Mouse (Mus musculus) midbrain, embryonic 14.5 days (tissue): ENCODE data around the gene Ubc. TPM values are rescaled to one million over a fixed set of nuclear protein-coding genes. Genes with fewer than 3 reads are reported as not detected.
"Not testable (repeated sequence)": the region's sequence is repeated elsewhere in the genome, so short reads cannot be mapped to it uniquely, and the experiment has no call there.

Experiments
- ATAC-seq: fragments of 200-750 bp; cut with Nextera tagmentation; 2 replicates; pipeline ENCODE4 v1.8.0; 2017; ENCODE audit warnings: moderate number of reproducible peaks, moderate library complexity; ENCODE audit not compliant: low FRiP score, low TSS enrichment
- DNase-seq: peaks from one replicate; pipeline ENCODE4 v3.0.0-alpha.2; 2015
- H3K27ac ChIP-seq: fragments of 300-500 bp; sonication (generic); replicated peaks from 2 replicates; pipeline ENCODE4 v1.5.1; 2014; ENCODE audit warnings: mild to moderate bottlenecking, low read depth, low read length, moderate library complexity
- H3K27me3 ChIP-seq: fragments of 300-500 bp; sonication (generic); 2 replicates; pipeline ENCODE4 v1.6.1; 2014; ENCODE audit warnings: low read length, control low read depth, mixed read lengths; ENCODE audit not compliant: control insufficient read depth, insufficient read depth
- H3K36me3 ChIP-seq: fragments of 300-500 bp; sonication (generic); 2 replicates; pipeline ENCODE4 v1.6.1; 2014; ENCODE audit warnings: low read length, control low read depth; ENCODE audit not compliant: control insufficient read depth, insufficient read depth
- H3K4me1 ChIP-seq: fragments of 300-500 bp; sonication (generic); 2 replicates; pipeline ENCODE4 v1.6.1; 2014; ENCODE audit warnings: mild to moderate bottlenecking, antibody characterized with exemption, low read length, control low read depth; ENCODE audit not compliant: control insufficient read depth, insufficient read depth
- H3K4me2 ChIP-seq: fragments of 300-500 bp; sonication (generic); 2 replicates; pipeline ENCODE4 v1.6.1; 2014; ENCODE audit warnings: mild to moderate bottlenecking, low read length, moderate library complexity
- H3K4me3 ChIP-seq: fragments of 300-500 bp; sonication (generic); replicated peaks from 2 replicates; pipeline ENCODE4 v1.5.1; 2014; ENCODE audit warnings: low read depth, low read length
- H3K9ac ChIP-seq: fragments of 300-500 bp; sonication (generic); replicated peaks from 2 replicates; pipeline ENCODE4 v1.6.1; 2014; ENCODE audit warnings: mild to moderate bottlenecking, low read length, moderate library complexity
- H3K9me3 ChIP-seq: fragments of 300-500 bp; sonication (generic); 2 replicates; pipeline ENCODE4 v1.6.1; 2016; ENCODE audit warnings: low read length, control low read depth, mixed read lengths; ENCODE audit not compliant: control insufficient read depth
- WGBS: fragments of 180-500 bp; shearing (Covaris S2); extraction: QIAGEN DNeasy Blood & Tissue Kit; methylation state at CpG from one replicate; pipeline ENCODE4 v1.1.7; 2014; 5-methylcytosine and 5-hydroxymethylcytosine counted together
- polyA plus RNA-seq: library from polyadenylated mRNA; unstranded; fragments of >200 nt; fragmentation: Nextera tagmentation; extraction: Ambion mirVana; gene quantifications from 2 replicates; pipeline ENCODE4 v1.2.1, GENCODE M21; 2014

Ubc gene
- 1,251 and 1,332 TPM in 2 replicates for polyA plus RNA-seq

DNA sequence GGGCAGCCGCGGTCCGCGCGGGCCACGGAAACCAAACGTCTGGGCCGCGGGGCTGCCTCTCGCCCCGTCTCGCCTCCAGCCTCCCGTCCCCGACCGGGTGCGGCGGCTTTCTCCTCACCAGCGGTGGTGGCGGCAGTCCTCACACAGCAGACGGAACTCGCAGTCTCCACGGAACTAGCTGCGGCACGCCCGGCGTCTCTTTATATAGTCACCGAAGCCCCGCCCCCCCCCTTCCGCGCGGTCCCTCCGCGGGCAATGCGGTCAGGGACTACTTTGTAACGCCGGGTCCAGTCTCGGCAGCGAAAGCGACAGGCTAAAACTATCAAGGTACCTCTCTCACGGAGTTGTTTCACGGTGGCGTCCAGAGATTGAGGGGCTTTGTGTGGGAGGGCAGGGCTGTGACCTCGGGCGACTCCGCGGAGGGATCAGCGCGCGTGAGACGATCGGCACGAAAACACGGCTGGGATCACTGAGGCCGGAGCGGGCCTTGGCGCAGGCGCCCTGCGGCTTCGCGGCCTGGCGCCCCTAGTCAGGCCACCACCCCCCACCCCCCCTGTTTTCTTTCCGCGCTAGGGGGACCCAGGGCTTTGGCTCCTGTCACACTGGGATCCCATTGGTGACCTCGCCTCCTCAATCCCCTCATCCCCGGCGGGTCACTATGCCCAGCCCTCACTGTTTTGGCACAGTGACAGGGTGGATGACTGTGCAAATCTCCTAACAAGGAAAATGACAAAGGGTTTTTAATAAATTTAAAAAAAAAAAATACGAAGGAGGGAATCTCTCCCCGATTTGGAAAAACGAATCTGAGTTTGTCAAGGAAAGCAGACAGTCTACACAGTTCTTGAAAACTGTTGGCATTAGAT lies at the start of gene Ubc:
Gene Ubc (minus strand): TSS at position 624 of the 863 bp plus-strand sequence.
- peaks cover 13% of the 10 kb centered on the region for H3K36me3 ChIP-seq
- H3K4me1 ChIP-seq, result peaks cover 43% of the 10 kb centered on the region
- DNase-seq (peak; percentile 94), ATAC-seq (peak; percentile 75)
- no peaks in the 10 kb centered on the region for H3K27me3 ChIP-seq
- peak within 1 kb of the TSS; percentile 100 for H3K4me3 ChIP-seq
- H3K27ac ChIP-seq, result peak within 1 kb of the TSS; percentile 100
- WGBS, result under 1% methylated on average over 68 of the region's 69 CpGs
- no peaks in the 10 kb centered on the region for H3K9me3 ChIP-seq
- peak within 1 kb of the TSS; percentile 98 for H3K9ac ChIP-seq
- peak within 1 kb of the TSS; percentile 100 for H3K4me2 ChIP-seq

GRCm38 (mm10) chr5:125434347-125434746 lies 44.3 kb upstream of the Ubc start:
- peaks cover 24% of the 10 kb centered on the region for H3K36me3 ChIP-seq
- H3K27ac ChIP-seq, result peak overlapping the region; percentile 75; the same call in 1 of the 2 replicates
- not testable (repeated sequence) for H3K9ac ChIP-seq, DNase-seq, ATAC-seq, H3K4me1 ChIP-seq, H3K9me3 ChIP-seq, H3K27me3 ChIP-seq
- WGBS, result 58% methylated on average over 15 of the region's 15 CpGs
- H3K4me2 ChIP-seq, result peak overlapping the region; percentile 88
- peak overlapping the region; percentile 79 for H3K4me3 ChIP-seq

- Histone ChIP-seq H3K27ac (peak within 1 kb of the TSS; percentile 75), H3K27me3 (no peaks in the 10 kb centered on the region), H3K4me1 (peaks cover 7% of the 10 kb centered on the region; the same call in 1 of the 2 replicates), H3K36me3 (peaks cover 29% of the 10 kb centered on the region), H3K9me3 (no peaks in the 10 kb centered on the region), H3K9ac (peak within 1 kb of the TSS; percentile 81), H3K4me2 (peak within 1 kb of the TSS; percentile 88), H3K4me3 (peak within 1 kb of the TSS; percentile 79)
- under 1% methylated on average over 46 of the region's 46 CpGs for WGBS
- ATAC-seq (peak; percentile 96), DNase-seq (peak; percentile 98)
Observed at GRCm38 (mm10) chr5:125433793-125434337, 43.9 kb upstream of the Ubc start, which contains the start of gene Dhx37. Gene Dhx37 (minus strand): TSS chr5:125434121.

- not testable (repeated sequence) for H3K9me3 ChIP-seq, DNase-seq, H3K4me1 ChIP-seq, H3K27me3 ChIP-seq, H3K9ac ChIP-seq, ATAC-seq, H3K27ac ChIP-seq, H3K4me3 ChIP-seq
- peaks cover 44% of the 10 kb centered on the region for H3K36me3 ChIP-seq
- peak overlapping the region; percentile 88; the same call in 1 of the 2 replicates for H3K4me2 ChIP-seq
- 90% methylated on average over 2 of the region's 2 CpGs for whole genome bisulfite sequencing
Observed at GRCm38 (mm10) chr5:125432324-125432723, 42.3 kb upstream of the Ubc start.

DNA sequence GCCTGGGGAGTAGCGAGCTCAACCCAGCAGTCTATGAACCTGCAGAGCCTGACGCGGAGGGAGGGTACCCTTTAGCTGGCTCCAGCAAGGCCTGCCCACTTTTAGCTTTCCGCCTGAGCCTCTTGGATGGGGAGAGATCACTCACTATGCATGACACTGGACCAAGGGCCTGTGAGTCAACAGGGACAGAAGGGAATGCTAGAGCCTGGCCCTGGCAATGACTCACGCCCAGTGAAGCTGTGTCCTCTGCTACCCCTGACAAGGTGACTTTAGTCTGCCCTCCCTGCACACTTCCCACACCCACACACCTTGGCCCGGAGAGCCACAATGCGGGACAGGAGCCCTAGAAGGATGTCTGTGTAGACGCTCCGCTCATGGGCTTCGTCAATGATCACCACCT lies 36.3 kb upstream of the Ubc start:
- Histone ChIP-seq H3K4me3 (no peak overlapping the region), H3K4me1 (no peaks in the 10 kb centered on the region), H3K4me2 (no peak overlapping the region), H3K9ac (no peak overlapping the region), H3K27me3 (no peaks in the 10 kb centered on the region), H3K9me3 (no peaks in the 10 kb centered on the region), H3K27ac (no peak overlapping the region), H3K36me3 (peaks cover 99% of the 10 kb centered on the region)
- DNase-seq, result no peak
- WGBS, result 92% methylated on average over 10 of the region's 10 CpGs
- no peak for ATAC-seq

- Histone ChIP-seq H3K4me1 (no peaks in the 10 kb centered on the region), H3K27ac (no peak overlapping the region), H3K36me3 (peaks cover 99% of the 10 kb centered on the region), H3K4me3 (no peak overlapping the region), H3K27me3 (no peaks in the 10 kb centered on the region), H3K4me2 (no peak overlapping the region), H3K9me3 (no peaks in the 10 kb centered on the region), H3K9ac (no peak overlapping the region)
- WGBS, result 94% methylated on average over 10 of the region's 10 CpGs
- ATAC-seq (no peak), DNase-seq (no peak)
Observed at GRCm38 (mm10) chr5:125425698-125426276, 35.8 kb upstream of the Ubc start.

- Histone ChIP-seq H3K4me1 (no peaks in the 10 kb centered on the region), H3K36me3 (peaks cover 98% of the 10 kb centered on the region), H3K27me3 (no peaks in the 10 kb centered on the region), H3K27ac (no peak overlapping the region), H3K9ac (no peak overlapping the region), H3K4me2 (no peak overlapping the region), H3K4me3 (no peak overlapping the region), H3K9me3 (no peaks in the 10 kb centered on the region)
- no peak for ATAC-seq
- WGBS, result 90% methylated on average over 11 of the region's 11 CpGs
- no peak for DNase-seq
Observed at GRCm38 (mm10) chr5:125419124-125419523, 29.1 kb upstream of the Ubc start.

- WGBS, result 90% methylated on average over 12 of the region's 12 CpGs
- no peak overlapping the region for H3K27ac ChIP-seq
Observed at GRCm38 (mm10) chr5:125418636-125419035, 28.6 kb upstream of the Ubc start.

More at GRCm38 (mm10) chr5:125418636-125419035, 28.6 kb upstream of the Ubc start:
- Histone ChIP-seq H3K36me3 (peaks cover 98% of the 10 kb centered on the region), H3K9me3 (no peaks in the 10 kb centered on the region), H3K27me3 (no peaks in the 10 kb centered on the region), H3K4me2 (no peak overlapping the region), H3K4me1 (no peaks in the 10 kb centered on the region), H3K4me3 (no peak overlapping the region), H3K9ac (no peak overlapping the region)
- ATAC-seq (no peak), DNase-seq (no peak)
